Mouse (Mus musculus): Measurements from ENCODE around the gene Tcte2. TPM values are rescaled to one million over a fixed set of nuclear protein-coding genes. Genes with fewer than 3 reads are reported as not detected.
"Not testable (repeated sequence)": the region's sequence is repeated elsewhere in the genome, so short reads cannot be mapped to it uniquely, and the experiment has no call there.

Tcte2 gene
- polyA plus RNA-seq, 1 experiment from 2014 or later: 6.8 TPM

- no peak overlapping the region for H3K27ac ChIP-seq (ENCODE audit: low read depth, low read length)
- no peak overlapping the region for H3K9ac ChIP-seq (ENCODE audit: low read length)
- DNase-seq (ENCODE audit: low spot score): no peak
- H3K27me3 ChIP-seq (ENCODE audit: control insufficient read depth, insufficient read depth, low read length): no peaks in the 10 kb centered on the region
- WGBS: 93% methylated on average over 5 of the region's 6 CpGs
- no peak for ATAC-seq (ENCODE audit: insufficient read depth, low FRiP score, low TSS enrichment)
- no peak overlapping the region for H3K4me2 ChIP-seq (ENCODE audit: low read depth)
- H3K4me1 ChIP-seq (ENCODE audit: control insufficient read depth, insufficient read depth, low read length): peaks cover 11% of the 10 kb centered on the region
- H3K9me3 ChIP-seq (ENCODE audit: control insufficient read depth, low read length): no peaks in the 10 kb centered on the region
- H3K4me3 ChIP-seq (ENCODE audit: low read depth, low read length): no peak overlapping the region
- no peaks in the 10 kb centered on the region for H3K36me3 ChIP-seq (ENCODE audit: control insufficient read depth, insufficient read depth, low read length)
Measured at GRCm38 (mm10) chr17:13681686-13682085, 79.9 kb downstream of the Tcte2 start.

GRCm38 (mm10) chr17:13681126-13681525, 80.5 kb downstream of the Tcte2 start:
- WGBS: 77% methylated on average over 6 of the region's 6 CpGs
- no peak overlapping the region for H3K4me2 ChIP-seq (ENCODE audit: low read depth)
- no peak overlapping the region for H3K27ac ChIP-seq (ENCODE audit: low read depth, low read length)
- no peak overlapping the region for H3K4me3 ChIP-seq (ENCODE audit: low read depth, low read length)
- no peaks in the 10 kb centered on the region for H3K27me3 ChIP-seq (ENCODE audit: control insufficient read depth, insufficient read depth, low read length)
- no peaks in the 10 kb centered on the region for H3K36me3 ChIP-seq (ENCODE audit: control insufficient read depth, insufficient read depth, low read length)
- H3K4me1 ChIP-seq (ENCODE audit: control insufficient read depth, insufficient read depth, low read length): peaks cover 11% of the 10 kb centered on the region
- H3K9ac ChIP-seq (ENCODE audit: low read length): no peak overlapping the region
- H3K9me3 ChIP-seq (ENCODE audit: control insufficient read depth, low read length): no peaks in the 10 kb centered on the region
- DNase-seq (ENCODE audit: low spot score) (no peak), ATAC-seq (ENCODE audit: insufficient read depth, low FRiP score, low TSS enrichment) (no peak)

GRCm38 (mm10) chr17:13680318-13680717, 81.3 kb downstream of the Tcte2 start:
- H3K27ac ChIP-seq (ENCODE audit: low read depth, low read length): no peak overlapping the region
- H3K4me3 ChIP-seq (ENCODE audit: low read depth, low read length): no peak overlapping the region
- no peaks in the 10 kb centered on the region for H3K27me3 ChIP-seq (ENCODE audit: control insufficient read depth, insufficient read depth, low read length)
- peaks cover 11% of the 10 kb centered on the region for H3K4me1 ChIP-seq (ENCODE audit: control insufficient read depth, insufficient read depth, low read length)
- no peak for DNase-seq (ENCODE audit: low spot score)
- H3K9me3 ChIP-seq (ENCODE audit: control insufficient read depth, low read length): no peaks in the 10 kb centered on the region
- H3K36me3 ChIP-seq (ENCODE audit: control insufficient read depth, insufficient read depth, low read length): no peaks in the 10 kb centered on the region
- ATAC-seq (ENCODE audit: insufficient read depth, low FRiP score, low TSS enrichment): no peak
- H3K9ac ChIP-seq (ENCODE audit: low read length): no peak overlapping the region
- H3K4me2 ChIP-seq (ENCODE audit: low read depth): no peak overlapping the region
- WGBS: 75% methylated on average over 4 of the region's 4 CpGs

- no peaks in the 10 kb centered on the region for H3K27me3 ChIP-seq (ENCODE audit: control insufficient read depth, insufficient read depth, low read length)
Measured at GRCm38 (mm10) chr17:13679725-13680124, 81.9 kb downstream of the Tcte2 start.

GRCm38 (mm10) chr17:13677225-13678148, 84.1 kb downstream of the Tcte2 start:
- Histone ChIP-seq H3K4me3 (ENCODE audit: low read depth, low read length) (no peak overlapping the region), H3K27ac (ENCODE audit: low read depth, low read length) (no peak overlapping the region), H3K27me3 (ENCODE audit: control insufficient read depth, insufficient read depth, low read length) (no peaks in the 10 kb centered on the region), H3K4me1 (ENCODE audit: control insufficient read depth, insufficient read depth, low read length) (peaks cover 3% of the 10 kb centered on the region; the same call in 1 of the 2 replicates), H3K4me2 (ENCODE audit: low read depth) (no peak overlapping the region), H3K9me3 (ENCODE audit: control insufficient read depth, low read length) (no peaks in the 10 kb centered on the region), H3K36me3 (ENCODE audit: control insufficient read depth, insufficient read depth, low read length) (no peaks in the 10 kb centered on the region), H3K9ac (ENCODE audit: low read length) (peak overlapping the region; percentile 12; the same call in 1 of the 2 replicates)
- WGBS: 43% methylated on average over 9 of the region's 9 CpGs
- DNase-seq (ENCODE audit: low spot score): no peak
- no peak for ATAC-seq (ENCODE audit: insufficient read depth, low FRiP score, low TSS enrichment)

More at GRCm38 (mm10) chr17:13679725-13680124, 81.9 kb downstream of the Tcte2 start:
- Histone ChIP-seq H3K9ac (ENCODE audit: low read length) (no peak overlapping the region), H3K9me3 (ENCODE audit: control insufficient read depth, low read length) (no peaks in the 10 kb centered on the region), H3K27ac (ENCODE audit: low read depth, low read length) (no peak overlapping the region), H3K36me3 (ENCODE audit: control insufficient read depth, insufficient read depth, low read length) (no peaks in the 10 kb centered on the region), H3K4me3 (ENCODE audit: low read depth, low read length) (no peak overlapping the region), H3K4me1 (ENCODE audit: control insufficient read depth, insufficient read depth, low read length) (peaks cover 11% of the 10 kb centered on the region), H3K4me2 (ENCODE audit: low read depth) (no peak overlapping the region)
- ATAC-seq (ENCODE audit: insufficient read depth, low FRiP score, low TSS enrichment) (no peak), DNase-seq (ENCODE audit: low spot score) (no peak)
- 79% methylated on average over 6 of the region's 6 CpGs for WGBS

GRCm38 (mm10) chr17:13676099-13676498, 85.5 kb downstream of the Tcte2 start:
- not testable (repeated sequence) for H3K27me3 ChIP-seq (ENCODE audit: control insufficient read depth, insufficient read depth, low read length); DNase-seq (ENCODE audit: low spot score); ATAC-seq (ENCODE audit: insufficient read depth, low FRiP score, low TSS enrichment); H3K9me3 ChIP-seq (ENCODE audit: control insufficient read depth, low read length); H3K9ac ChIP-seq (ENCODE audit: low read length); H3K4me2 ChIP-seq (ENCODE audit: low read depth); H3K36me3 ChIP-seq (ENCODE audit: control insufficient read depth, insufficient read depth, low read length); H3K4me3 ChIP-seq (ENCODE audit: low read depth, low read length); H3K27ac ChIP-seq (ENCODE audit: low read depth, low read length); H3K4me1 ChIP-seq (ENCODE audit: control insufficient read depth, insufficient read depth, low read length)
- WGBS: 94% methylated on average over 3 of the region's 3 CpGs

GRCm38 (mm10) chr17:13675630-13676029, 86.0 kb downstream of the Tcte2 start:
- Histone ChIP-seq H3K9me3 (ENCODE audit: control insufficient read depth, low read length) (no peaks in the 10 kb centered on the region), H3K4me1 (ENCODE audit: control insufficient read depth, insufficient read depth, low read length) (peaks cover under 1% of the 10 kb centered on the region)
- 39% methylated on average over 4 of the region's 4 CpGs for WGBS

GRCm38 (mm10) chr17:13674695-13675306, 86.8 kb downstream of the Tcte2 start:
- Histone ChIP-seq H3K9me3 (ENCODE audit: control insufficient read depth, low read length) (no peaks in the 10 kb centered on the region), H3K36me3 (ENCODE audit: control insufficient read depth, insufficient read depth, low read length) (no peaks in the 10 kb centered on the region), H3K27ac (ENCODE audit: low read depth, low read length) (no peak overlapping the region), H3K4me2 (ENCODE audit: low read depth) (no peak overlapping the region), H3K9ac (ENCODE audit: low read length) (no peak overlapping the region), H3K4me1 (ENCODE audit: control insufficient read depth, insufficient read depth, low read length) (peaks cover 3% of the 10 kb centered on the region), H3K4me3 (ENCODE audit: low read depth, low read length) (no peak overlapping the region), H3K27me3 (ENCODE audit: control insufficient read depth, insufficient read depth, low read length) (no peaks in the 10 kb centered on the region)
- DNase-seq (ENCODE audit: low spot score) (no peak), ATAC-seq (ENCODE audit: insufficient read depth, low FRiP score, low TSS enrichment) (no peak)
- WGBS: 74% methylated on average over 6 of the region's 6 CpGs

More at GRCm38 (mm10) chr17:13675630-13676029, 86.0 kb downstream of the Tcte2 start:
- Histone ChIP-seq H3K27ac (ENCODE audit: low read depth, low read length) (no peak overlapping the region), H3K4me3 (ENCODE audit: low read depth, low read length) (no peak overlapping the region), H3K27me3 (ENCODE audit: control insufficient read depth, insufficient read depth, low read length) (no peaks in the 10 kb centered on the region), H3K36me3 (ENCODE audit: control insufficient read depth, insufficient read depth, low read length) (no peaks in the 10 kb centered on the region), H3K4me2 (ENCODE audit: low read depth) (no peak overlapping the region), H3K9ac (ENCODE audit: low read length) (no peak overlapping the region)
- ATAC-seq (ENCODE audit: insufficient read depth, low FRiP score, low TSS enrichment): peak; percentile 11; the same call in 1 of the 2 replicates
- no peak for DNase-seq (ENCODE audit: low spot score)
